Mouse (Mus musculus) mouse embryonic stem cell (cell line): Measurements from ENCODE around the gene Spon1.

ENCODE experiments used
- in situ Hi-C, 2 experiments: fragments of 300-500 bp; cut with MboI; formaldehyde crosslinking; loops; 1 replicate in 1 of 2; 3 replicates in 1 of 2; pipeline ENCODE4 v1.14.3; 2019 to 2020; ENCODE audit warnings: low sequenced_read_pairs in 2 of 2, low pct_unique_long_range_greater_than_20kb in 1 of 2, mixed read lengths in 1 of 2; ENCODE audit not compliant: unreplicated experiment in 1 of 2

The Spon1 gene

DNA sequence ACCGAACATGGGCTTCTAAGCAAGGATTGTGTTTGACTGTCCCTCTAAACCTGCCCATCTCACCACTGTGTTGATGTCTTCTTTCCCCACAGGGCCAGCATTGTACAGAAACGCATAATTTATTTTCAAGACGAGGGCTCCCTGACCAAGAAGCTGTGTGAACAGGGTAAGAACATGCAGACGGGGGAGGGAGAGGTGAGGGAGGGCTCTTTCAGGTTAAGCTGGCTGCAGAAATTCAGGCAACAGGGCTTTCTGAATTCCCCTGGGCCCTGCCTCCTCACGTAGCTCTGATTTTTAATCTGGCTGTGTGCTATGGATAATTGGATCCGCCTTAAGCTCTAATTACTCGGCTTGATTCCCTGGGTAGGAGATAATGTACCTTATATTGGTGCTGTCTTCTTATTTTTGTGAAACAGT lies 113.3 kb downstream of the Spon1 start:
- in situ Hi-C loops = no loop called here

GRCm38 (mm10) chr7:113880021-113880420 lies 114.2 kb downstream of the Spon1 start:
- in situ Hi-C loops = no loop called here

DNA sequence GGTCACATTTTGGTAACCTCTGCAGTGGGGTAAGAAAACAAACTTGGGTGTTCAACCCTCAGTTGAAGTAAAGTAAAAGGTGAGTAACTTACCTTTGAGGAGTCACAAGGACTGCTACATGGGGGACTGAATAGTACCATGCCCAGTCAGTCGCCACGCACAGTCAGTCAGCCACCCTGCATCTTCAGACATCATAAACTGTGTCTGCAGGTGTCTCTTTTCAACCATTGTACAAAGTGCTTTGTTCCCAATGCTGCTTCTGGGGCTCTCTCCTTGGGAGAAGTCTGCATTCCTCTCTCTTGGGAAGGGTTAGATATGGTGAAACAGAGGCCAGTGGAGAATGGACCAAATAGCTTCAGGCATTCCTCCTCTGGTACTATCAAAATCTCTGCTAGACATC lies 125.0 kb downstream of the Spon1 start:
- in situ Hi-C loops = no loop called here

GRCm38 (mm10) chr7:113891491-113891890 lies 125.7 kb downstream of the Spon1 start:
- in situ Hi-C loops = no loop called here

- in situ Hi-C loops = no loop called here
These were observed 128.3 kb downstream of the Spon1 start for GRCm38 (mm10) chr7:113893944-113894662.

DNA sequence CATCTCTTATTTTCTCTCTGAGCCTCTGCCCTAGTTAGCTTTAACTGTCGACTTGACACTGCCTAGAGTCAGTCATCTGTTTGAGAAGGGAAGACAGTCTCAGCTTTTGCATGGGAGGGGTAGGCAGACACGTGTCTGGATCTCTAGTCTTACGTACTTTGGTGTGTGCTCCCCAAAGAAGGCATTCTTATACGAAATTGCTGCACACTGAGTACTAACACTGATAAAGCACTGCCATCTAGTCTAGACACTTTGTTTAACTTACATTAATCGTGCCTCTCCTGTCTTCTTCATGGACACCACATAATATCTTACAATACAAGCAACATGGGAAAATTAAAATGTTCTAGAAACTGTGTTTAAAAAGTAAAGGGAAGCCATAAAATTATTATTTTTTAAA lies 129.5 kb downstream of the Spon1 start:
- in situ Hi-C loops = no loop called here

DNA sequence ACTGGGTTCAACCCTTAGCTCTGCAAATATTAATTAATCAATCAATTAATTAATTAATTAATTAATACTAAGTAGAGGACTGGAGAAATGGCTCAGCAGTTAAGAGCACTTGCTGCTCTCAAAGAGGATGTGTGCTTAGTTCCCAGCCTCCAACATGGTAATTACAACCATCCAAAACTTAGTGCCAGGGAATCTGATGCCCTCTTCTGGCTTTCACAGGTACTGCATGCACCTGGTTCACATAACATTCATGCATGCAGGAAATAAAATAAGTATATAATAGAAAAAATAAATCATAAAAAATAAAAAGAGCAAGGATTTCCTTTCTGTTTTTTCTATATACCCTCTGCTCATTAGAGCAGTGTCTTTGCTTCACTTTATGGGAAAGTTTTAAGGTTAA lies 132.6 kb downstream of the Spon1 start:
- in situ Hi-C loops = no loop called here

DNA sequence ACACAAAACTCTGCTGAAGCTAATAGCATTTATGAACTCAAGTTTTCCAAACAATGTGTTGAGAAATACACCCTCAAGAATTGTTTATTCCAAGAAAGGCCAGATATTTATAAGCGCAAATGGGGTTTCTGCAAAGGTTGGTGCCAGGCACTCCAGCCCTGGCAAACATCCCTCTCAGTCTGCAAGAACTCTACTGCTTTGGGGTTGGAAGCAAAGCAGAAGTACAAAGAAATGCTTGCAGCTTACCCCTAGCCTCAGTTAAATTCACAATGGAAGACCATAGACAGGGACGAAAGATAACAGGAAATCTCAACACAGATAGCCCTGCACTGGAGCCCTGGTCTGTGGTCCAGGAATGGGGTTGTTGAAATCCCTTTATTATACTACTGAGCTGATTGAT lies 135.7 kb downstream of the Spon1 start:
- in situ Hi-C loops = no loop called here

DNA sequence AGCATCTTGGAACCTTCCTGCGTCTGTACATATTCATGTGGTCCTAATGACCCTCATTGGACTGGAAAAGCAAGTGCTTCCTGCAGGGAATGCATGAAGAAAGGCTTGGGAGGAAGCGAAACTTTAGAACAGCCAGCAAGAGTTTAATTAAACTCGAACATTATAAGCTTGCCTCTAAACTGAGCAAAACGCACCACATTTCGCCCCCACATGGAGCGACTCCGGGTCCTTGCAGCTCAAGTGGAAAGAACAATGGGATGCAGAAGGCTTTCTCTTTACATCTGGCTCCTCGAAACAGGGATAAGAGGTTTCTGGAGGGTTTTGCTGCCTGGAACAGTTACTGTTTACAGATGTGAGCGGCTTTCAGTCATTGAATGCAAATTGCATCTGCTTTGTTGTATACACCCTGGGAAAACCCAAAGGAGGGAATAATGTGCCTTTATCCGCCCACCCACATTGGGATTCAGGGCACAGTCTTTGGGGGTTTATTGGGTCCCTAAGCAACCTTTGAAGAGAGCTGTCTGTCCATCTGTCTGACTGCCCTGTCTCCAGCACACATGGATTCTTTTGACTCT lies 136.2 kb downstream of the Spon1 start:
- in situ Hi-C loops = no loop called here

DNA sequence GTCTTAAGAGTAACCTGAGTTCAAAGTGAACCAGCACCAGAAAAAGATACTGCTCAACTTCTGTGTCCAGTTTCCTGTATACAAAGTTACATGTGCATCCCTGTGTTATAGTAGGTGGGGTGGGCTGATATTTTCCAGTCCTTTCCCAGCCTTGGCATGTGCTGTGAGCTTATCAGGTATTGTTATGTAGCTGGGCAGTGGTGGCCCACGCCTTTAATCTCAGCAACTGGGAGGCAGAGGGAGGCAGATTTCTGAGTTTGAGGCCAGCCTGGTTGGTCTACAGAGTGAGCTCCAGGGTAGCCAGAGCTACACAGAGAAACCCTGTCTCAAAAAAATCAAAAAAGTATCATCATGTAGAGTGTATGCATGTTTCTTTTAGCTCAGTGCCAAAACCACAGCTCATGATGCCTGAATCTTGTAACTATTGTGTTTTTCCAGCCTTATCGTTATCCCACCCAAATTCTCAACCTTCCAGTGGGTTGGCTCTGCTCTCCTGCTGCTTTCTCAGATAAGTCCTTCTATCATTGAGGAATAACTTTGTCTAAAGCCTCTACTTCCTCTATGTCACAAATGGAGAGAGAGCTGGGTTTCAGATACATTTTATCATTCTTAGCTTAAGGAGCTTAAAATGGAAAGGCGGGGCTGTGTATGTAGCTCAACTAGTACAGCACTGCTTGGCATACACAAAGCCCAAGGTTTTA lies 137.5 kb downstream of the Spon1 start:
- in situ Hi-C loops = no loop called here

GRCm38 (mm10) chr7:113903939-113904338 lies 138.1 kb downstream of the Spon1 start:
- in situ Hi-C loops = no loop called here

- in situ Hi-C loops = no loop called here
These were observed 138.6 kb downstream of the Spon1 start for GRCm38 (mm10) chr7:113904348-113904895.

DNA sequence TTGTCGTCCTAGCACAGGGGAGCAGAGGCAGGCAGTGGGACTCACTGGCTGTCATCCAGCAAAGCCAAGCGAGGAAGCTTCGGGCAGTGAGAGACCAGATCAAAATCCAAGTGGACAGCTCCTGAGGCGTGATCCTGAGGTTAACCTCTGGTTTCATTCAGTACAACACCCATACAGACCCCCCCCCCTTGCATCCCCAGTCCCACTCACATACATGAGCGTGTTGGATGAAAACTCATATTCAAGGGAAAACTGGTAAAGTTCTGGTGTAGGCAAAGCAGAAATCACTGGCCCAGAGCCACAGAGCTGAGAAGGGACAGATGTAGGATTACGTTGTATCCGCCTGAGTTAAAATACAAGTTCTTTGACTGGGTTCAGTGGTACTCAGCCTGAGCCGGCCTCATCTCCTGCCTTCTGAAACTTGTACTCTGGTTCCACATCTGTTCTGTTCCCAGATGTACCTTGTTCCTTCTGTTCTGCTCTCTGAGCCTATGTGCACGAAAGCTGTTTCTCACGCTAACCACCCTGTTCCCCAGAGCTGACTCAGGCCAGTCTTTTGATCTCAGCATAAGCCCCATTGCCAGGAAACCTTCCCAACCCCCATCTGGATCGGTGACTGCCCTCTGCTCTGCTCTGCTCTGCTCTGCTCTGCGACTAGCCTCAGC lies 143.5 kb downstream of the Spon1 start:
- in situ Hi-C loops = no loop called here

- in situ Hi-C loops = no loop called here
These were observed 145.1 kb downstream of the Spon1 start for GRCm38 (mm10) chr7:113910856-113911255.

DNA sequence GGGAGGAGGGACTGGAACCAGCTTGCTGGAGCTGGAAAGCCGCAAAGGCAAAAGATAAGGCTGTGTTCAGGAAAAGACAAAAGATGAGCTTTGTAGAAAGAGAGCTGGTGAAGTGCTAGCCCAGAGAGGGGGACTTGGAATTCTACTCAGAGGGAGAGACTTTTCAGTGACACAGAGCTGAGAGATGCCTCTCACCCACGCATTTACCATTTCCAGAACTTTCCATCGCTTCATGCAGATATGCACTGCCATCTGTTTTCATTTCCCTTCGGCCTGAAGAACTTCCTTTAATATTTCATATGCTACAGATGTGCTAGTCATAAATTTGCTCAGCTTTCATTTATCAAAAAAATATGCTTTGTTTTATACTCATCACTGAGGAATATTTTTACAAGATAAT lies 150.1 kb downstream of the Spon1 start:
- in situ Hi-C loops = no loop called here

DNA sequence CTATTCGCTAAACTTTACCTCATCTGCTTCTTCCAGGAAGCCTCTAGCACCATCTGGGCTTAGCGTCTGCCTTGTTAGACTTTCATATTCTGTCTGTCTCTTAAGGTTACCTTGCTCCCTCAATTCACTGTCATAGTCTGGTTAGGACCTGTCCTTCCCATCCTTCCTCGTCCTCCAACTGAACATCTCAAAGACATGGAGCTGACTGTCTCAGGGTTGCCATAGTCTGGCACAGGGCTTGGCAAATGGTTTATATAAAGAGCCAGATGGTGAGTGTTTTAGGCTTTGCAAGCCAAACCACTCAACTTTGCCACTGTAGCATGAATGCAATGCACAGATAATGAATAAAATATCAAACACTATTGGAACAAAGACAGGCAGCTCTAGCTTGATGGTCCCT lies 153.1 kb downstream of the Spon1 start:
- in situ Hi-C loops = no loop called here

DNA sequence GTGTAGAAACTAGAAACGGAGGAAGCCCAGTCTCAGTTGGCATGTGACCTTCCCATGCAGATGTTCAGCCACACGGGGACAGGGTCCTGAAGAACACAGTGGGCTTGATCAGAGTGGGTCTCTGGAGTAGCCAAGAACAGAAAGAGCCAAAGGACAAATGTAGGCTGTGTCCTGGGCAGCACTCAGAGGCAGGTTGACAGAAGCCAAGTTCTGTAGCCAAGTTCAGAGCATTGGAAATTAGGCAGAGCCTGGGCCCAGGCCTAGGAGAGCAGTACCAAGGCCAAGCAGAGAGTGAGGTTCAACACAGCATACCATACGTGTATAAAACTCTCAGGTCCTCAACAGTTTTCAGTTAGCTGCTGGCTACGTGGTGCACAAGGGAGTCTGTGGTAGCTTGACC lies 153.7 kb downstream of the Spon1 start:
- in situ Hi-C loops = no loop called here

DNA sequence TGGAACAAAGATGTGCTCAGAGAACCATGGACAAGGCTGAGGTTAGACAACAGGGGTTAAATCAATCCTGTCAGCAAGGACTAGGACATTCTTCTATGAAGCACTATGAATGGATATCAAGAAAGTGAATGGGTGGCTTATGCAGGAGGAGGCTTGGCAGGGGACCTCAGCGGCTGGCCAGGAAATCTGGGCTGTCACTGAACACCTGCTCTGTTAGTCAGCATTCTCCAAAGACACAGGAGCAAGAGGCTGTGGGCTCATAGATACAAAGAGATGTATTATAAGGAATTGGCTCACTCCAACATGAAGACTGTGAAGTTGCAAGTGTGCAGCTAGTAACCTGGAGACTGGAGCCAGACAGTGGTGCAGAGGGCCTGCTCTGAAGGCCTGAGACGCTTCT lies 154.3 kb downstream of the Spon1 start:
- in situ Hi-C loops = no loop called here

- in situ Hi-C loops = no loop called here
These were observed 158.8 kb downstream of the Spon1 start for GRCm38 (mm10) chr7:113924561-113924960.
